Comparison of ENCODE assay signal across 17 mouse cellular contexts in the genomic region with DNA sequence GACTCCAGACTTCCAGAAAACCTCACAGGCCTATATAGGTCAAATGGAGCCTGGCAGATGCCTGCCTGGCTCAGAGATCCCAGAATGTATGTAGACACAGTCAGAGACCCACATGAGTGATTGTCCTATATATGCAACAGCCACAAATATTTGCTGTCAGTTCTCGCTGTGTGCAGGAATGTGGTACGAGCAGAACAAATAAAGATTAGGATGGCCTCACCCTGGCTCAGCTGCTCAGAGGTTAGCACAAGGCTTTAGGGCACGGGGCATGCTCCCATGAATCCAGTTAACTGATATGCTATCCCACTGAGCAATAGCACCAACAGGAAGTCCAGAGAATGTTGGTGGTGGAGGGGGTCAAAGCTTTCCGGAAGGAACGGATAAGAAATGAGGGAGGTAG.
DNase-seq lines count a peak whose midpoint lies in the region; ATAC-seq and TF ChIP-seq lines count a peak whose summit lies in the region.
"Had no signal": no experiment of that assay in that cellular context is flagged by ENCODE, and none has a peak within 500 bp of the region (broad histone marks: within the 10 kb centered on the region; RNA-seq: fewer than 3 reads in every experiment).

No protein-coding gene starts in this region.

- ATAC-seq in kidney, embryonic 15.5 days (replicated peaks; ENCODE audit: low FRiP score): no peak
- peak; percentile 29; the same call in 1 of the 2 replicates for ATAC-seq in lung, embryonic 15.5 days (ENCODE audit: borderline replicate concordance, extremely low read depth, low FRiP score, low TSS enrichment)
- ATAC-seq in stomach, postnatal 0 days (ENCODE audit: low FRiP score, low TSS enrichment): 0 out of 2 replicates have a peak, but pooled peaks have one; percentile 56
- ATAC-seq: forebrain, embryonic 14.5 days; intestine, embryonic 15.5 days; midbrain, embryonic 13.5 days had no signal

- H3K4me3 ChIP-seq in kidney, adult 2 months (ENCODE audit: insufficient read depth, low read depth, low read length): no peak overlapping the region
- no peak overlapping the region for H3K4me3 ChIP-seq in kidney, embryonic 15.5 days (replicated peaks)
- H3K4me3 ChIP-seq in lung, embryonic 15.5 days: no peak overlapping the region
- no peak overlapping the region for H3K4me3 ChIP-seq in stomach, postnatal 0 days (ENCODE audit: low read depth, low read length)
- H3K4me3 ChIP-seq: erythroblast, embryonic 14.5 days; intestine, embryonic 15.5 days; layer of hippocampus, adult 2 months; midbrain, embryonic 13.5 days; myocyte; stomach, embryonic 15.5 days had no signal

- H3K9me3 ChIP-seq in kidney, embryonic 15.5 days (replicated peaks): no peaks in the 10 kb centered on the region
- no peaks in the 10 kb centered on the region for H3K9me3 ChIP-seq in lung, embryonic 15.5 days
- no peaks in the 10 kb centered on the region for H3K9me3 ChIP-seq in stomach, postnatal 0 days (ENCODE audit: control insufficient read depth, low read length)
- H3K9me3 ChIP-seq: intestine, embryonic 15.5 days; midbrain, embryonic 13.5 days; stomach, embryonic 15.5 days had no signal

- H3K9ac ChIP-seq in kidney, embryonic 15.5 days: no peak overlapping the region
- H3K9ac ChIP-seq in lung, embryonic 15.5 days: no peak overlapping the region
- H3K9ac ChIP-seq in stomach, postnatal 0 days (ENCODE audit: low read length): no peak overlapping the region
- H3K9ac ChIP-seq: hindbrain, embryonic 14.5 days; intestine, embryonic 15.5 days; midbrain, embryonic 13.5 days; stomach, embryonic 15.5 days had no signal

- no peaks in the 10 kb centered on the region for H3K27me3 ChIP-seq in kidney, adult 2 months (replicated peaks; ENCODE audit: control insufficient read depth, insufficient read depth, low read length)
- H3K27me3 ChIP-seq in kidney, embryonic 15.5 days: no peaks in the 10 kb centered on the region
- H3K27me3 ChIP-seq in lung, embryonic 15.5 days: no peaks in the 10 kb centered on the region
- H3K27me3 ChIP-seq in stomach, postnatal 0 days (ENCODE audit: control insufficient read depth, insufficient read depth, low read length): no peaks in the 10 kb centered on the region
- H3K27me3 ChIP-seq: intestine, embryonic 15.5 days; midbrain, embryonic 13.5 days; stomach, embryonic 15.5 days had no signal

- DNase-seq in kidney, adult 2 months: peak; percentile 44
- no peak for DNase-seq in lung, postnatal 36 days
- peak; percentile 35 for DNase-seq in mesoderm, embryonic 11.5 days (ENCODE audit: low read depth, low spot score)
- peak; percentile 26 for DNase-seq in stomach, postnatal 0 days (ENCODE audit: low spot score)
- DNase-seq in urinary bladder, postnatal 25 days (ENCODE audit: low spot score): no peak
- DNase-seq: cerebellum, adult 9-10 months; layer of hippocampus, postnatal 36 days had no signal

- no peak for TF ChIP-seq POLR2A in kidney, adult 2 months (IDR thresholded peaks at IDR 0.05; ENCODE audit: low read depth, low read length)

- H3K27ac ChIP-seq in kidney, adult 2 months (ENCODE audit: insufficient read depth, low read depth, low read length): peak overlapping the region; percentile 46
- no peak overlapping the region; the same call in 1 of the 2 replicates for H3K27ac ChIP-seq in kidney, embryonic 15.5 days
- peak overlapping the region; percentile 25; the same call in 1 of the 2 replicates for H3K27ac ChIP-seq in lung, embryonic 15.5 days
- no peak overlapping the region for H3K27ac ChIP-seq in stomach, postnatal 0 days (replicated peaks)
- H3K27ac ChIP-seq: hindbrain, embryonic 14.5 days; intestine, embryonic 15.5 days; layer of hippocampus, adult 2 months; midbrain, embryonic 13.5 days; stomach, embryonic 15.5 days had no signal

- no peak overlapping the region for H3K4me2 ChIP-seq in kidney, embryonic 15.5 days
- H3K4me2 ChIP-seq in lung, embryonic 15.5 days: no peak overlapping the region
- H3K4me2 ChIP-seq in stomach, postnatal 0 days (replicated peaks; ENCODE audit: low read depth): no peak overlapping the region
- H3K4me2 ChIP-seq: hindbrain, embryonic 14.5 days; intestine, embryonic 15.5 days; midbrain, embryonic 13.5 days; stomach, embryonic 15.5 days had no signal

- no peaks in the 10 kb centered on the region for H3K36me3 ChIP-seq in kidney, adult 2 months (ENCODE audit: control insufficient read depth, insufficient read depth, low read length)
- no peaks in the 10 kb centered on the region for H3K36me3 ChIP-seq in kidney, embryonic 15.5 days
- peaks cover 8% of the 10 kb centered on the region; the same call in 1 of the 2 replicates for H3K36me3 ChIP-seq in lung, embryonic 15.5 days
- H3K36me3 ChIP-seq in stomach, postnatal 0 days (ENCODE audit: control insufficient read depth, insufficient read depth, low read length): no peaks in the 10 kb centered on the region
- H3K36me3 ChIP-seq: intestine, embryonic 15.5 days; midbrain, embryonic 13.5 days; stomach, embryonic 15.5 days had no signal

- TF ChIP-seq EP300 in stomach, postnatal 0 days (optimal IDR thresholded peaks at IDR 0.05): no peak

- 73% methylated on average over 5 of the region's 5 CpGs for WGBS in kidney, adult 2 months
- 41% methylated on average over 5 of the region's 5 CpGs for WGBS in kidney, embryonic 15.5 days
- WGBS in lung, embryonic 15.5 days: 46% methylated on average over 5 of the region's 5 CpGs
- WGBS in stomach, postnatal 0 days: 54% methylated on average over 5 of the region's 5 CpGs

- H3K4me1 ChIP-seq in kidney, adult 2 months (ENCODE audit: control insufficient read depth, insufficient read depth, low read length): no peaks in the 10 kb centered on the region
- peaks cover 13% of the 10 kb centered on the region; the same call in 1 of the 2 replicates for H3K4me1 ChIP-seq in kidney, embryonic 15.5 days
- peaks cover 21% of the 10 kb centered on the region for H3K4me1 ChIP-seq in lung, embryonic 15.5 days
- no peaks in the 10 kb centered on the region for H3K4me1 ChIP-seq in stomach, postnatal 0 days (replicated peaks; ENCODE audit: control insufficient read depth, insufficient read depth)
- H3K4me1 ChIP-seq: intestine, embryonic 15.5 days; stomach, embryonic 15.5 days had no signal

- no peak for TF ChIP-seq CTCF in kidney, adult 2 months (conservative IDR thresholded peaks at IDR 0.05; ENCODE audit: insufficient read depth, insufficient read length, low read depth, low read length)
- no peak for TF ChIP-seq CTCF in stomach, postnatal 0 days (IDR thresholded peaks at IDR 0.05; ENCODE audit: low read depth)

Comparison
In these comparisons a context has a peak if more than half of its experiments do, and no peak if none do; other contexts are left out.
1. H3K27ac ChIP-seq: peak in kidney, adult 2 months (single experiment) and lung, embryonic 15.5 days (single experiment); none in kidney, embryonic 15.5 days (single experiment) and stomach, postnatal 0 days (single experiment).
2. DNase-seq: peak in kidney, adult 2 months (single experiment), mesoderm, embryonic 11.5 days (single experiment) and stomach, postnatal 0 days (single experiment); none in lung, postnatal 36 days (single experiment) and urinary bladder, postnatal 25 days (single experiment).